Mouse (Mus musculus): ENCODE data around the gene Wdr24.
"Not testable (repeated sequence)": the region's sequence is repeated elsewhere in the genome, so short reads cannot be mapped to it uniquely, and the experiment has no call there.

Wdr24 gene

DNA sequence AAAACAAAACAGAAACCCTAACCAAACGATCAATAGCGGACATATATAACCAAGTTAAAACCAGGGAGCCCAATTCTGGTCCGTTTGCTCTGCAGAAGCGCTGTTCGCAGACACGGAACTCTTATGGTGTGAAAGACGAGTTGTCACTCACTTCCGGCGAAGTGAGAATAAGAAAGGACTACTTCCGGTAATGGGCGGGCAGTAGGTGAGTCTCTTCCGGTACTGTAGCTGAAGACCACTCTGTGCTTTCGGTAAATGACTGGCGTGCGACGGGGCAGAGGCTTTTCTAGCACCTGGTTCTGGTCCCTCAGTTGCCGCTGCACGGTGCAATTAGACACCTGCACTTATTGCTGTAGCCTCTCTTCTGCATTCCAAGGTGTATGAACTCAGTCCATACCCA lies at the start of gene Wdr24:
Gene Wdr24 (plus strand): TSS at position 176 of the 400 bp plus-strand sequence.
- DNase-seq, result peak; percentile 83

- peak; percentile 14 for DNase-seq
Observed at GRCm38 (mm10) chr17:25775318-25776062, 47.9 kb upstream of the Wdr24 start.

GRCm38 (mm10) chr17:25777948-25778347 lies 45.5 kb upstream of the Wdr24 start:
- DNase-seq, result no peak

GRCm38 (mm10) chr17:25781339-25781738 lies 42.1 kb upstream of the Wdr24 start:
- no peak for DNase-seq

GRCm38 (mm10) chr17:25783086-25783485 lies 40.3 kb upstream of the Wdr24 start:
- DNase-seq, result peak; percentile 53

DNA sequence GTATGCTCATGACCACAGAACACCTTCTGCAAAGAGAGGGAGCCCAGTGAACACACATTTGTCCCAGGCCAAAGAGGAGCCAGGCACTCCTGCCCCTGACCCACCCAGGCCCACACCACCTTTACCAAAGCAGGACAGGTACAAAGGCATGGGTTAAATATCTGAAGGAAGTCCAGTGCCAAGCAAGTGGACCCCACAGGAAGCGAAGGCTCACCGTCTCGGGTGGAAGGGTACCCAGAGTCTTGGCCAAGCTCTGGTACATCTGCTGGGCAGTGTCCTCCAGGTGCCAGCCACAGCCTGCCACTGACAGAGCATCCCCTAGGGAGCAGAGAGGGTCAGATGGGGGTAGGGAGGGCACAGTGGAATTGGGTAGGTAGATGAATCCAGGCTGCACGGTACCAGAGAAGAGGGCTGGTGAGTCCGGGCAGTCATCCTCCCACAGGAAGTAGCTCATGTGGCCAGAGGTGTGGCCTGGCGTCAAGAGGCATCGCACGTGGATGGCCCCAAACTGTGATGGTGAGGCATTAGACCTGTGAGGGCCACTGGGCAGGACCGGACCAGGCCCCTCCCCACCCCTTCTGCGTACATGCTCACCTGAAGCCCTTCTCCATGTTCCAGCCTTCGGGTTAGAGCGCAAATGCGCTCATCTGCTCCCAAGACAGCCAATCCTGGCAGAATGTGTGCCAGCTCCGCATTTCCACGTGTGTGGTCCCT lies 39.4 kb upstream of the Wdr24 start:
- DNase-seq, result peak; percentile 37

DNA sequence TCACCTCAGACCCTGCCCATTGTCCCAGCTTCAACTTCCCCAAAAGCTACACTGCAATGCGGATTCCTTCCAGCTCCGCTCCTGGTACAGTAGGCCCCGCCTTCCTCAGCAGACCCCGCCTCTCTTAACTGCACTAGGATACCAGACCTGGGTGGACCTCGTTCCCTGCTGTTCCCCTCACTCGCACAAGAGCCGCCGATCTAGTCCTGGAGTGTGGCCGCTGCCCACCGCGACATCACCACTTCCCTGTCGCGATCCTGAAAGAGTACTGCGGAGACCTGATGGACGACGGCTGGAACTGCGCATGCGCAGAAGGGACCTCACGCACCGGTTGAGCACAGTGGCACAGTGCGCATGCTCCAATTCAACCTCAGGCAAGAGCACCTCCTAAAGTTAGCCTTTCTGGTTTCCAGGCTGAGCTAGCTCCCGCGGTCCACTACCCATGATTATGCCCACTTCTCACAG lies 38.1 kb upstream of the Wdr24 start, which contains the start of gene Haghl:
Gene Haghl (minus strand): TSS at position 393 of the 465 bp plus-strand sequence.
- DNase-seq, result peak; percentile 99

- DNase-seq, result peak; percentile 20
Observed at GRCm38 (mm10) chr17:25786280-25786679, 37.1 kb upstream of the Wdr24 start, which contains the start of gene Ccdc78. Ccdc78 (plus strand) TSS chr17:25786580.

- peak; percentile 15 for DNase-seq
Observed at GRCm38 (mm10) chr17:25786781-25787504, 36.5 kb upstream of the Wdr24 start.

GRCm38 (mm10) chr17:25791320-25791842 lies 32.0 kb upstream of the Wdr24 start:
- no peak for DNase-seq

DNA sequence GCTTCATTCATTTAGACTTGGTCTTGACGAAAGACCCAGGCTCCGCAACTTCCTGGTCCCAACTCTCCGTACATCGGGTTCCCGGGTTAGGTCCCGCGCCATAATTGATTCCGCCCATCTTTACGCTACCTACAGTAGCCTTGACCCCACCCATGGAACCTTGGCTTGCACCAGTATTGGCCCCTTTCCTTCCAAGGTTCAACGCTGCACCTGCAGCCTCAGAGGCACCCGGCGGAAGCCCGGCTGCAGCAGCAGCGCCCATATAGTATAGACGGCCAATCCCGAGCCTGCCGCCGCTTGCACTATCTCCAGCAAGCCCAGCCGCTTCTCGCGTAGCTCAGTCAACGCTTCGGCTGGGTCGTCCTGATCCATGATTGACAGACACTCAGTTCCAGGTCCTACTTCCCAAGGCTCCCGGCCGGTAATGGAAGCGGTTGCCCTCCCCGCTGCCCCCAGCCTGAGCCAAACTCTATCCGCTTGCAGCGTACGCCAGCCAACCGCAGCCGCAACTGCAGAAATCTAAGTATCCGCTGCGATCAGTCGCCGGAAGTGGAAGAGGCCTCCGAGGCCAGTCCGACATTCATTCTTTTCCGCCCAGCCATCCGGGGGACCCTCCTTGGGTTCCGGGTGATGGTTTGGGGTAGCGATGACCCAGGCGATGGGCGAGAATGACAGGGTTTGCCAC lies 31.4 kb upstream of the Wdr24 start:
- DNase-seq, result peak; percentile 90

DNA sequence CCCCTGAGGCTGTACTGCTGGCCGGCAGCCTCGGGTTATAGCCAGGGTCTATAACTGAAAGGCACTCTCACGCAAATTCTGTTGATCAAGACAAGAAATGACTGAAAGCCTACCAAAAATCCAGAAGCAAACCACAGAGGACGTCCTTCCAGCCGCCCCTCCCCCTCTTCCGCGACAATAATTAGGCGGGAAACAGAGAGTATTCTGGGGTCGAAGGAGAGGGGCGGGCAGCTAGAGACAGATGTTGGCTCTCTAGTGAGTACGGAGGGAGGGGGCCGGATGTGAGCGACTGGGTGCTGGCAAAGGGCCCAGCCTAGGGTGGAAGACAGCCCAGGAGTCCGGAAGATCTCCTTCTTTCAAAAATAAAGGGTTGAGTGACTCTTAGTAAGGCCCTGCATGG lies 30.8 kb upstream of the Wdr24 start, which contains the start of gene Fam173a:
Gene Fam173a (minus strand): TSS at position 287 of the 400 bp plus-strand sequence.
- peak; percentile 58 for DNase-seq

GRCm38 (mm10) chr17:25794197-25794596 lies 29.2 kb upstream of the Wdr24 start:
- no peak for DNase-seq

GRCm38 (mm10) chr17:25794998-25795397 lies 28.4 kb upstream of the Wdr24 start:
- DNase-seq, result no peak

DNA sequence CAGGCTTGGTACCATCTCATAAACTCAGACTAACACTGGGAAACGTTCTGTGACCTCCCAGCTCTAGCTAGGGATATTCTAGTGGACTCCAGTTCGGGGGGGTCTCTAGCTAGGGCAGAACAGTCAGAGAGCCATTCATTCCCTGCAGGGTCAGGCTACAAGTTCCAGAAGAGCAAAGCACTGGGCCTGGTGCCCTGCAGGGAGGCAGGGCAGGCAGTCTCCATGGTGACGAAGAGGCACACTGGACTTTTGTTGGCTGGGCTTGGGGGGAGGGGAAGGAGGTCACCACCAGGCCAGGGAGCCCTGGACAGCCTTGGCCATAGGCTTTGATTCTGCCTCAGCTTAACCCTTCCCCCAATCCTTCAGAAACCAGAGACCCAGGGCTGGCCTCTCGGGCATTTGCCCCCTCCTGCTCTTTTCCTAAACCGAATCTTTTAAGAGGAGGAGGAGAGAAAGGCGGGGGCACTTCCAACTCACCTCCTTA lies 27.8 kb upstream of the Wdr24 start, which contains the start of gene AC134908.4:
Gene AC134908.4 (minus strand): TSS at position 51 of the 484 bp plus-strand sequence.
- no peak for DNase-seq

- no peak for DNase-seq
Observed at GRCm38 (mm10) chr17:25796211-25796771, 27.1 kb upstream of the Wdr24 start.

- peak; percentile 65 for DNase-seq
Observed at GRCm38 (mm10) chr17:25796951-25797369, 26.5 kb upstream of the Wdr24 start, which contains the start of gene Metrn. Metrn (minus strand) TSS chr17:25797136.

- peak; percentile 70 for DNase-seq
Observed at GRCm38 (mm10) chr17:25801029-25801428, 22.4 kb upstream of the Wdr24 start.

- no peak for DNase-seq
Observed at GRCm38 (mm10) chr17:25802825-25803517, 20.5 kb upstream of the Wdr24 start.

GRCm38 (mm10) chr17:25806507-25806906 lies 16.9 kb upstream of the Wdr24 start:
- DNase-seq, result no peak

GRCm38 (mm10) chr17:25807452-25807851 lies 16.0 kb upstream of the Wdr24 start:
- not testable (repeated sequence) for DNase-seq

All from cerebellum, adult 8-10 months (tissue).